Comparison of ENCODE assay signal across 9 mouse cellular contexts in genomic region chr1:193751819-193752251, GRCm38 (mm10).
DNase-seq lines count a peak whose midpoint lies in the region; ATAC-seq lines count a peak whose summit lies in the region.
"Had no signal": no experiment of that assay in that cellular context is flagged by ENCODE, and none has a peak within 500 bp of the region (broad histone marks: within the 10 kb centered on the region; RNA-seq: fewer than 3 reads in every experiment).

No protein-coding gene starts in this region.

- peak; percentile 20; the same call in 1 of the 2 replicates for ATAC-seq in neural tube, embryonic 11.5 days (ENCODE audit: insufficient read depth, low FRiP score, low TSS enrichment)
- ATAC-seq in heart, embryonic 11.5 days (replicated peaks; ENCODE audit: insufficient number of reproducible peaks, low FRiP score, low TSS enrichment): no peak
- ATAC-seq in erythroid progenitor cell, adult 5-6 weeks (replicated peaks; ENCODE audit: low FRiP score, poor library complexity, severe bottlenecking): no peak
- ATAC-seq: liver, postnatal 0 days had no signal

- no peak overlapping the region for H3K4me2 ChIP-seq in neural tube, embryonic 11.5 days (ENCODE audit: low read depth)
- no peak overlapping the region for H3K4me2 ChIP-seq in heart, embryonic 11.5 days

- WGBS in neural tube, embryonic 11.5 days: 40% methylated on average over 4 of the region's 4 CpGs
- 35% methylated on average over 4 of the region's 4 CpGs for WGBS in heart, embryonic 11.5 days (ENCODE audit: insufficient replicate concordance)

- no peaks in the 10 kb centered on the region for H3K27me3 ChIP-seq in neural tube, embryonic 11.5 days (ENCODE audit: control insufficient read depth, insufficient read depth, low read length)
- no peaks in the 10 kb centered on the region for H3K27me3 ChIP-seq in heart, embryonic 11.5 days (ENCODE audit: control insufficient read depth, insufficient read depth, low read length)

- no peak overlapping the region for H3K27ac ChIP-seq in neural tube, embryonic 11.5 days (ENCODE audit: low read depth, low read length)
- H3K27ac ChIP-seq in heart, embryonic 11.5 days (ENCODE audit: low read depth, low read length): no peak overlapping the region

- peak; percentile 40 to 61 for DNase-seq in frontal cortex, adult 2 months (ENCODE audit: extremely low spot score in 1 of 2, low spot score in 1 of 2)
- DNase-seq in frontal cortex, postnatal 14 days (ENCODE audit: low spot score in 2 of 2): no peak
- DNase-seq in neural tube, embryonic 11.5 days (ENCODE audit: low spot score): no peak
- DNase-seq in neural tube, embryonic 10.5 days (ENCODE audit: extremely low spot score, low spot score): no peak
- peak; percentile 20 for DNase-seq in fibroblast of lung, adult 2 months (ENCODE audit: low read depth)
- no peak for DNase-seq in urinary bladder, postnatal 10 days (ENCODE audit: low spot score)
- DNase-seq: liver, postnatal 0 days had no signal

- no peaks in the 10 kb centered on the region for H3K36me3 ChIP-seq in neural tube, embryonic 11.5 days (ENCODE audit: control insufficient read depth, insufficient read depth, low read length)
- no peaks in the 10 kb centered on the region for H3K36me3 ChIP-seq in heart, embryonic 11.5 days (ENCODE audit: control insufficient read depth, insufficient read depth, low read length)

- H3K9ac ChIP-seq in neural tube, embryonic 11.5 days (ENCODE audit: low read length): no peak overlapping the region
- H3K9ac ChIP-seq in heart, embryonic 11.5 days (ENCODE audit: low read depth, low read length): no peak overlapping the region
- H3K9ac ChIP-seq: liver, postnatal 0 days had no signal

- no peaks in the 10 kb centered on the region for H3K9me3 ChIP-seq in neural tube, embryonic 11.5 days (ENCODE audit: control insufficient read depth, low read length)
- no peaks in the 10 kb centered on the region for H3K9me3 ChIP-seq in heart, embryonic 11.5 days (replicated peaks; ENCODE audit: control insufficient read depth, low read length)

- no peak overlapping the region for H3K4me3 ChIP-seq in neural tube, embryonic 11.5 days (ENCODE audit: low read depth, low read length)
- H3K4me3 ChIP-seq in heart, embryonic 11.5 days (ENCODE audit: low read depth, low read length): no peak overlapping the region

- no peaks in the 10 kb centered on the region for H3K4me1 ChIP-seq in neural tube, embryonic 11.5 days (ENCODE audit: control insufficient read depth, insufficient read depth, low read length)
- 0 out of 2 replicates have a peak, but pooled peaks cover 3% of the 10 kb centered on the region for H3K4me1 ChIP-seq in heart, embryonic 11.5 days (ENCODE audit: control insufficient read depth, insufficient read depth, low read length)

Comparison
In these comparisons a context has a peak if more than half of its experiments do, and no peak if none do; other contexts are left out.
1. DNase-seq: peak in frontal cortex, adult 2 months (2 of 2) and fibroblast of lung, adult 2 months (single experiment); none in frontal cortex, postnatal 14 days (0 of 2), neural tube, embryonic 11.5 days (single experiment), neural tube, embryonic 10.5 days (single experiment) and urinary bladder, postnatal 10 days (single experiment).